Mouse (Mus musculus): ENCODE measurements around the gene 4930519P11Rik. TPM values are rescaled to one million over a fixed set of nuclear protein-coding genes. Genes with fewer than 3 reads are reported as not detected.

4930519P11Rik gene
- total RNA-seq, 2 experiments from 2014 or later, result not detected

DNA sequence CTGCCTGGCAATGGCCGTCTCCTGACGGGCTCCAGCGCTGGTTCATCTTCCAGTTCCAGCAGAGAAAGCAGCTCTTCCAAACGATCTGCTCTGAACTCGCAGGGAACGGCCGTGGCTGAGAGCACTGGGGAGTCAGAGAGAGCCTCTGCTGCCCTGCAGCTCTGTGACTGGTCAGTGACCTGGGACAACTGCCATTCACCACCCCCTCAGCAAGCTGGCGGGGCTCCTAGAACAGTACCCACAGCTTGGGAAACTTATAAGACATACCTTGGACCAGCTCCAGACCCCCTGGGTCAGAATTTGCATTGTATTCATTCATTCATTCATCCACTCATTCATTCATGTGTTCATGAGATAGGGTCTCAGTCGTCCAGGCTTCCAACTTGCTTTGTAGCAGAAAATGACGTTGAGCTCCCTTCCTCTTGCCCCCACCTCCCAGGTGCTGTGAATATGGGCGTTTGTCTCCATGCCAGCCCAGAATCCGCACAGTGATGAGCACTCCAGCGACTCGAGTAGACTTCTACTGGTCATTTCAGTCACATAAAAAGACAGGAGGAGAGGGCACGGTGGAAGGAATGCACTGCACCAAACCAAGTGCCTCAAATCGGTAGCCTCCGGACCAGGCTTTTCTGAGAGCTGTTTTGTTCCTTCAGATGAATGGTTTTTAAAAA, 28.2 kb downstream of the 4930519P11Rik start:
- no peak for DNase-seq (ENCODE audit: low spot score in 2 of 2)

DNA sequence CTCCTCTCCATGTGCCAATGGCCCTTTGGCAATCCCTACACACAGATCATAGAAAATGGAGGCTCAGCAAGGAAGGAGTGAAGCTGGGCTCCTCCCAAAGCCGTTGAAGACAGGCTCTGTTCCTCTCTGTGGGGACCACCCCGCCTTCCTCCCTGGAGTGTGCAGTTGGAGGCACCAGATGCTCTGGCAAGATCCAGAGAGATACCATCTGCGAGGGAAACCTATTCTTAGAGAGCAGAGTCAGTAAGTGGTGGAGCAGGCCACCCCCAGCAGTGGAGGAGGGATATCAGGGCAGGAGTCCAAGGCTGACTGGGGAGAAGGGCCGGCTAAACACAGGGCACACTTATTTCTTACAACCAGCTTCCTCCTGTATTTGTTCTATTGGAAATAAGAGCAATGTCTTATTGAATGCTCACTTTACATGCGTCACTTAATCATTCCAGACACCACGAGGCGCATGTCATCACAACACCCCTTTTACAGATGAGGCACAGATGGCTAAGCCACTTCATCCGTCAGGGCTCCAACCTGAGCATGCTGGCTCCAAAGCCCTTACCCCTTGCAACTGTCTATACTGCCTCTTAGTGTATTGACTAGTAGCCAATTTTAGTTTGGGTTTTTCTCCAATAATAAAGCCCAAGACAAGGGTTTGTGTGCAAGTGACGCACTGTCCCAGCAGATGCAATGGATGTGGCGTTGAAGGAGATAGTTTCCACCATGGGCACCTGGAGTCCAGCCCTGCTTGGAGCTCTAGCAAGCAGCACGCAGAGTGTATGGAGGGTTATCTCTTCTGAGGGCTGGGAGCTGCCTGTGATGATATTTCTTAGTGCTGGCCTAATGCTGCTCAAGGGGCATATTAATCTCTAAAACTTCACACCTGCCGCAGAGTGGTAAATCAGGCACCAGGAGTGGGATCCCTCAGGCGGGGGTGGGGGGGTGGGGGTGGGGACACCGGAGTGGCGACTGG, 29.0 kb downstream of the 4930519P11Rik start:
- DNase-seq (ENCODE audit: low spot score in 2 of 2), result peak; percentile 88 to 96

DNA sequence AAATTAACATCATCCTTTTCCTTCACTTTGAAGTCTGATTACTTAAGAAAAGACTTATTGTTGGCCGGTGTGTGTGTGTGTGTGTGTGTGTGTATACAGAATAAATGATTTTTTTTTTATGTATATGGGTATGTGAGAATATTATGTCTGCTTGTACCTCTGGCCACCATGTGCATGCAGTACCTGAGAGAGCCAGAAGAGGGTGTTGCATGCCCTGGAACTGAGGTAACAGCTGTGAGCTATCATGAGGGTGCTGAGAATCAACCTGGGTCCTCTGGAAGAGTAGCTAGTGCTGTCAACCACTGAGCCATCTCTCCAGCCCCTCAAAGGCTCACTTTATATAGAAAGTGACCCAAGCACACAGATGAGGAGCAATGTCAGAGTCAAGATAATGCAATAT, 31.8 kb downstream of the 4930519P11Rik start:
- no peak for DNase-seq (ENCODE audit: low spot score in 2 of 2)

GRCm38 (mm10) chr2:154580586-154580985, 32.7 kb downstream of the 4930519P11Rik start:
- no peak for DNase-seq (ENCODE audit: low spot score in 2 of 2)

- no peak for DNase-seq (ENCODE audit: low spot score in 2 of 2)
These were observed 35.5 kb downstream of the 4930519P11Rik start for GRCm38 (mm10) chr2:154577744-154578067.

DNA sequence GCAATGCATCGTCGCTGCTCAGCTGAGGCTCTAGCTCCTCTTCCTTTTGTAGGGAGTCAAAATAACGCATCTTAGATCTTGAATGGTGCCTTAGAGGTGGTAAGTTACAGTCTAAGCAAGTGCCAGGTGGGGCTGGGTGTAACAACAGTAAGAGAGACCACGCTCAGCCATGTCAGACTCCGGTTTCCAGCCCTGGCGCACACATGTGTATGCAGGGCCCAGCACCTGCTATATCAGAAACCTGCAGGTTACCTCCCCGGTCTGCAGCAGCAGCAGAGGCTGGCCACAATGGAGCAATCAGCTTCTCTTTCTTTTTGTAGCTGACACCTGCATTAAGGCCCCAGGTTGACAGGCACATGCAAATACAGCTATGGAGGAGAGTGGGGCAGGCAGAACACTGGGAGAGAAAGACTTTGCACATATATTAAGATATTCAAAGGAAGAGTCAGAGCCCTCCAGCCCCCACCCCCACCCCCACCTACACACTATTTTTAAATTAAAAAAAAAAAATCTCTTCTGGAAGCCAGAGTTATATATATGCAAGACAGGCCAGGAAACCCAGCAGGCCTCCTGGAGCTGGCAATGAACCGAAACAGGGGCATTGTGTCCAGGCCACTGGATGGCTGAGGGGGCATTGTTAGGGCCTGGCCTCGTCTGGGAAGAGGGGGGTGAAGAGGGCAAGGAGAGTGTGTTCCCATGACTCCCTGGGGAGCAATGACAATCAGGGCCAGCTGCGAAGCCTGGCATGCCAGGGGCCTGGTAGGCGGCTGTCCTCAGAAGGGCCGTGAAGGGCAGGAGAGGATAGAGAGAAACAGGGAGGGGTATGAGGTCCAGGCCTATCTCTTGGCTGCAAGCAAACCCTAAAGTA, 36.1 kb downstream of the 4930519P11Rik start:
- no peak for DNase-seq (ENCODE audit: low spot score in 2 of 2)

DNA sequence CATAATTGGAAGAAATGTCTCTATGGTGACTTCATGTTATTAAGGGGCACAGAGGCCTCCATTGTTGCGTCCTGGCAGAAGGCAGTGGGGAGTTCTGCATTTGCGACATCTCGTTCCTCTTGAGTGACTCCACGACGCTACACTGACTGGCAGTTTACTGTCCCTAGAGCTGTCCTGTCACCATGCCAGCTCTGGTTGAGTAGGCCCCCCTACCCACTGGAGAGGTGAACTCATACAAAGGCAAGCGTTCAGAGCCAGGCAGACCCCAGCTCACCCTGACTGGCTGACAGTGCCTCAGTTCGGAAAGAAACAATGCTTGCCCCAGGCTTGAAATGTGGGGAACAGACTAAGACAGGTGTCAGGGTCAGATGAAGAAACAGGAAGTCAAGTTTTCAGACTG, 39.0 kb downstream of the 4930519P11Rik start:
- DNase-seq (ENCODE audit: low spot score in 2 of 2), result no peak

- DNase-seq (ENCODE audit: low spot score in 2 of 2), result no peak
These were observed 40.2 kb downstream of the 4930519P11Rik start for GRCm38 (mm10) chr2:154572996-154573395.

DNA sequence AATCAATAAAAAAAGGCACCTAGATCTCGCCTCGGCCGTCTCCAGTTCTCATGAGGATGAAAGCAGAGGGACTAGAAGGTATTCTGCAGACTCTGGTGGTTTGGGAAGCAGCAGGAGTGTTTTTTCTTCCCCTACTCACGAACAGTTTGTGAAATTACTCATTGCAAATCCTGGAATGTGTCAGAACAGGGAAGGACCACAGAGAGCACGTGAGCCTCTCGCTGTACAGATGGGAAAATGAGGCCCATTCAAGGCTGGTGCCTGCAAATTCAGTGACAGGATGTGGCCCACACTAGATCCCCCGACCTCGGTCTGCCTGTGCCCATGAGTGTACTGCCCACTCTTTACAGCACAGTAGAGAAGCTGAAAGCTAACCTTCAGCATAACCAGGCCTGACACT, 41.3 kb downstream of the 4930519P11Rik start:
- peak in 1 of 2 experiments; percentile 40 for DNase-seq (ENCODE audit: low spot score in 2 of 2)

GRCm38 (mm10) chr2:154571266-154571665, 42.0 kb downstream of the 4930519P11Rik start:
- no peak for DNase-seq (ENCODE audit: low spot score in 2 of 2)

DNA sequence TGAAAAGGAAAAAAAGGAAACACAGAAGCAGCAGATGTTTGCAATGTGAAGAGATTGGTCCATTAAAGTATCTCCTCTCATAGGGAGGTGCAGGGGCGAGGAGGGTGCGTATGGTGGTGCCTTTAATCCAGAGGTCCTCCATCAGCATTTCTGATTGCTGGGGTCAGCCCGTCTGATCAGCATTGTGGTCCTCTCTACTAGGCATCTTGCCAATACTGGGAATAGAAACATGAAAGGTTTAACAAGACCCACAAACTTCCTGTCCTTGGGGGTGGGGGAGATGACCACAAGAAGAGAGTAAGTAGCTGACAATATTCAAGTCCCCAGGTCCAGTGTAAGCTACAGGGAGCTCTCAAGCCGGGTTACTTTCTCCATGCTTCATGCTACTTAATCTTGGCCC, 42.6 kb downstream of the 4930519P11Rik start:
- DNase-seq (ENCODE audit: low spot score in 2 of 2), result no peak

- DNase-seq (ENCODE audit: low spot score in 2 of 2), result peak; percentile 90 to 95
These were observed 43.4 kb downstream of the 4930519P11Rik start, which contains the start of gene E2f1 for GRCm38 (mm10) chr2:154569836-154570286. E2f1 (minus strand) TSS chr2:154569892.

GRCm38 (mm10) chr2:154569071-154569748, 44.0 kb downstream of the 4930519P11Rik start:
- peak in 1 of 2 experiments; percentile 57 for DNase-seq (ENCODE audit: low spot score in 2 of 2)

DNA sequence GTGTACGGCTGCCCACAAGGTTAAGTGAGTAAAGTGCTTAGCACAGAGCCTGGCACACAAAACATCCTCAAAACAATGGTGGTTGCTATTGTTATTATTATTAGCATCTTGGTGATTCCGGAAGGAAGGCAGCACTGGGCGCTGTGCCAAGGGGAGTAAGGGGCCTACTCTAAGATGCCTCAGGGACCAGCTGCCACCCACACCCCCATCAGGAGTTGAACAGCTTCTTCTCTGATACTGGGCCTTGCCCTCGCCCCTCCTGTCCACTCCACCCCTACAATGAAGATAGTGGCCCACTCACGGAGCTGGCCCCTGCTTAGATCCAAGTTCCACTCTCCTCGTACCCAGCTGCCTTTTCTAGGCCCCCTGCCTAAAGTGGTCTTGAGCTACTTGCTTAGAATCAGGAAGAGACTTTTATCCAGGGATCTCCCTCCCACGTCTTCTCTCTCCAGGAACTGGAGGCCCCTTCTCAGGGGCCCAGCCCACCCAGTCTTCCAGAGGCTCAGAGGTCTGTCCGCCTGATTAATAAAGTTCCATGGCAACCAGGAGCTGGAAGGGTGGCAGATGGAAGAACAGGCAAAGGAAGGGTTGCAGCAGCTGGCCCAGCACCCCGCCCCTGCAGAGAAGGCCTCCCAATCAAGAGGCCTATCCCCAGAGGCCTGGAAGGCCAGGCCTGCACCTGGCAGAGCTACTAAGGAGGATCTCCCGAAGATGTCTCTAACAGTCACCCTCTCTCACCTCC, 44.7 kb downstream of the 4930519P11Rik start:
- DNase-seq (ENCODE audit: low spot score in 2 of 2), result no peak

GRCm38 (mm10) chr2:154567766-154568165, 45.5 kb downstream of the 4930519P11Rik start:
- DNase-seq (ENCODE audit: low spot score in 2 of 2), result no peak

DNA sequence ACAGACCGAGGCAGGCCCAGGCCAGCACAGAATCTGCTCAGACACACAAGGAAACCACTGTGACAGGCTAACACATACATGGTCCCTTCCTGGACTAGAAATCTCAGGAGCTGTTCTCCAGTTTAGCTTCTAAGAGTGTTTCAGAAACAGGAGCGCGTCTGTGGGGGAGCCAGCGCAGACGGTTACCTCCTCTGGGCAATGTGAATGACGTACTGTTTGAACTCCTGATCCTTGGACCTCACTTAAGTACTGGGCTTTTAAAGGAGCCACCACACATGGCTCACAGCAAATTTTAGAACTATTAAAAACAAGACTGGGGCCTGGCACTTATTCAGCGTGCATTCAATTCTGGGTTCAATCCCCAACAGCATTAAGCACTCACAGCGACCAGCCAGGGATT, 46.6 kb downstream of the 4930519P11Rik start:
- DNase-seq (ENCODE audit: low spot score in 2 of 2), result no peak

GRCm38 (mm10) chr2:154565562-154565961, 47.7 kb downstream of the 4930519P11Rik start:
- no peak for DNase-seq (ENCODE audit: low spot score in 2 of 2)

DNA sequence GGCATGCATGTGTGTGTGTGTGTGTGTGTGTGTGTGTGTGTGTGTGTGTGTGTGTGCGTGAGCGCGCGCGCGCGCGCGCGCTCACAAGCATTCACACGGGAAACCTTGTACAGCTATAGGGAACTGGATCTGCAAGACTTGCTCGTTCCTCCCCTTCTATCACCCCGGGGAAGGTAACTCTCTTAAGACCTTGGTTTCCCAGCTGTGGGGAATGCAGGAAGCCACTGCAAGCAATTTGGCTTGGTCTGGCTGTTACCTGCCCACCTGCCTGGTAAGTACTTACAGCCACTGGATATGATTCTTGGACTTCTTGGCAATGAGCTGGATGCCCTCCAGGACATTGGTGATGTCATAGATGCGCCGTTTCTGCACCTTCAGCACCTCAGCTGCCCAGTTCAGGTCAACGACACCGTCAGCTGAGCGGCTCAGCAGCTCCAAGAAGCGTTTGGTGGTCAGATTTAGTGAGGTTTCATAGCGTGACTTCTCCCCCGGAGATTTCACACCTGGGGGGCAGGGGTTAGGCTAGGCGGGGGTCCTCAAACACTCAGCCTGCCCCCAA, 49.5 kb downstream of the 4930519P11Rik start:
- no peak for DNase-seq (ENCODE audit: low spot score in 2 of 2)
